Mouse (Mus musculus): Measurements from ENCODE around the gene Ccer2.

The Ccer2 gene

GRCm38 (mm10) chr7:28808221-28808941 is 52.4 kb downstream of the Ccer2 start, which contains the start of gene Hnrnpl:
TSS of gene Hnrnpl (plus strand) at chr7:28808541.
- Histone ChIP-seq H3K27me3 (ENCODE audit: control insufficient read depth, insufficient read depth, low read length, poor library complexity, severe bottlenecking) (no peaks in the 10 kb centered on the region), H3K36me3 (ENCODE audit: control insufficient read depth, insufficient read depth, low read length, poor library complexity, severe bottlenecking) (peaks cover 2% of the 10 kb centered on the region; the same call in 1 of the 2 replicates)
- DNase-seq (ENCODE audit: low read depth, low spot score): peak; percentile 79

Data from splenic B cell, adult 2 months (primary cell).